In the genomic region with DNA sequence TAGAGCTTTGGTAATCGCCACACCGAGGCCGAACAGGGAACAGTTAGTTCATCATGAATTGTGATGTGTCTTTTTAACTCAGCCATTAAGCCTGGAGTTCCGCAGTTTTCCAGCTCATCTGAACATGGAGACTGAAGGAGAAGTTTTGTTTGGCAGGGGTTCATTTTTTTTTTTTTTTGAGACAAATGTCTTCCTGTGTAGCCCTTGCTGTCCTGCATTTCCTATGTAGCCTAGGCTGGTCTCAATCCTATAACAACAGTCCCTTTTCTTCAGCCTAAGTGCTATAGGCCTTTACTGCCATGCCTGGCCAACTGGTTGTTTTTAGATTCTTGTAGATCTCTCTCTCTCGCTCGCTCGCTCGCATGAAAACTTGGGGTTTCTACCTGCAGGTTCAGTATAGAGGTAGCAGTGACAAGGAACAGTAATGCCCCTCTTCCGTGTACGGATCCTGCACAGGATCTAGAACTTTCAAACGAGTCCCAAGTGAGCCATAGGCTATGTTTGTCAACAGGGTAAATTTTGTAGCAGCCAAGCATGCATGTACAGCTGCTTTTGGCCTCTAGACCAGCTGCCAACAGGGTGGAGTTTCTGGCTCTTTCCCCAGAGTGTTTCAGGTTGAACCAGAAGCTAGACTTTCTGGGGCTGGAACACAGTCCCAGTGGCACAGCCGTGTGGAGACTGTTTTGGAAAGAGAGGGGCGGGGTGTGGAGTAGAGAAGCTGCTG, we compare ENCODE assay signal across 10 mouse cellular contexts.
A peak's percentile ranks its signal among the peaks of the same experiment; 100 is the strongest.
DNase-seq lines count a peak whose midpoint lies in the region; ATAC-seq lines count a peak whose summit lies in the region.
"Had no signal": no experiment of that assay in that cellular context is flagged by ENCODE, and none has a peak within 500 bp of the region (broad histone marks: within the 10 kb centered on the region; RNA-seq: fewer than 3 reads in every experiment).

No protein-coding gene starts in this region.

- H3K4me3 ChIP-seq in intestine, embryonic 15.5 days (replicated peaks): no peak overlapping the region
- H3K4me3 ChIP-seq in lung, embryonic 16.5 days (ENCODE audit: low read length): no peak overlapping the region

- WGBS in intestine, embryonic 15.5 days: 62% methylated on average over 13 of the region's 13 CpGs
- WGBS in lung, embryonic 16.5 days: 58% methylated on average over 13 of the region's 13 CpGs

- H3K9me3 ChIP-seq in intestine, embryonic 15.5 days: no peaks in the 10 kb centered on the region
- no peaks in the 10 kb centered on the region for H3K9me3 ChIP-seq in lung, embryonic 16.5 days (ENCODE audit: control insufficient read depth, low read length)

- H3K9ac ChIP-seq in intestine, embryonic 15.5 days: no peak overlapping the region
- H3K9ac ChIP-seq in lung, embryonic 16.5 days (ENCODE audit: low read length): no peak overlapping the region

- H3K4me2 ChIP-seq in intestine, embryonic 15.5 days (replicated peaks): no peak overlapping the region
- no peak overlapping the region for H3K4me2 ChIP-seq in lung, embryonic 16.5 days (ENCODE audit: low read depth, low read length)

- H3K27me3 ChIP-seq in intestine, embryonic 15.5 days (replicated peaks): no peaks in the 10 kb centered on the region
- no peaks in the 10 kb centered on the region for H3K27me3 ChIP-seq in lung, embryonic 16.5 days (ENCODE audit: control insufficient read depth, insufficient read depth, low read depth, low read length)
- H3K27me3 ChIP-seq: Patski had no signal

- H3K4me1 ChIP-seq in intestine, embryonic 15.5 days (replicated peaks): peaks cover 32% of the 10 kb centered on the region
- peaks cover 30% of the 10 kb centered on the region for H3K4me1 ChIP-seq in lung, embryonic 16.5 days (replicated peaks; ENCODE audit: control insufficient read depth, insufficient read depth, low read length)

- no peaks in the 10 kb centered on the region for H3K36me3 ChIP-seq in intestine, embryonic 15.5 days
- no peaks in the 10 kb centered on the region for H3K36me3 ChIP-seq in lung, embryonic 16.5 days (ENCODE audit: control insufficient read depth, insufficient read depth, low read length)

- DNase-seq in brain, adult 2 months (ENCODE audit: low read depth, low spot score): peak; percentile 24
- peak; percentile 37 to 47 for DNase-seq in gastrocnemius, adult 8-10 months (ENCODE audit: low spot score in 2 of 2)
- DNase-seq in right cerebral cortex, postnatal 10 days (ENCODE audit: low spot score in 2 of 2): no peak
- no peak for DNase-seq in cerebellum, postnatal 4 days (ENCODE audit: low spot score in 2 of 2)
- DNase-seq in spleen, postnatal 14 days (ENCODE audit: low spot score in 2 of 2): no peak
- DNase-seq: embryo, embryonic 11 days had no signal

- H3K27ac ChIP-seq in intestine, embryonic 15.5 days: peak overlapping the region; percentile 51; the same call in 1 of the 2 replicates
- peak overlapping the region; percentile 62 for H3K27ac ChIP-seq in lung, embryonic 16.5 days (ENCODE audit: low read length)

- peak; percentile 43 for ATAC-seq in intestine, embryonic 15.5 days
- peak; percentile 62; the same call in 1 of the 2 replicates for ATAC-seq in lung, embryonic 16.5 days (ENCODE audit: low read depth)
- no peak for ATAC-seq in megakaryocyte, adult 5-6 weeks (ENCODE audit: poor library complexity, severe bottlenecking)
- ATAC-seq: Patski had no signal

Comparison
In these comparisons a context has a peak if more than half of its experiments do, and no peak if none do; other contexts are left out.
1. DNase-seq: peak in brain, adult 2 months (single experiment) and gastrocnemius, adult 8-10 months (2 of 2); none in right cerebral cortex, postnatal 10 days (0 of 2), cerebellum, postnatal 4 days (0 of 2) and spleen, postnatal 14 days (0 of 2).